Mouse (Mus musculus): Measurements from ENCODE around the gene Cant1. TPM values are rescaled to one million over a fixed set of nuclear protein-coding genes. Genes with fewer than 3 reads are reported as not detected.

Cant1 gene
- polyA plus RNA-seq, 2 experiments from 2014 or later = 12.9 to 13.6 TPM

- ATAC-seq = no peak
Observed at GRCm38 (mm10) chr11:118428944-118429709, 10.2 kb upstream of the Cant1 start.

- no peak for ATAC-seq
Observed at GRCm38 (mm10) chr11:118428460-118428868, 9.6 kb upstream of the Cant1 start.

- ATAC-seq = no peak
Observed at GRCm38 (mm10) chr11:118427986-118428385, 9.1 kb upstream of the Cant1 start, which contains the start of gene C1qtnf1. TSS of gene C1qtnf1 (plus strand) at chr11:118428203.

GRCm38 (mm10) chr11:118427266-118427779 is 8.4 kb upstream of the Cant1 start:
- no peak for ATAC-seq

- no peak for ATAC-seq
Observed at GRCm38 (mm10) chr11:118426765-118427164, 7.9 kb upstream of the Cant1 start.

- ATAC-seq = no peak
Observed at GRCm38 (mm10) chr11:118424621-118425335, 5.9 kb upstream of the Cant1 start.

- ATAC-seq = no peak
Observed at GRCm38 (mm10) chr11:118423266-118423971, 4.5 kb upstream of the Cant1 start.

GRCm38 (mm10) chr11:118420261-118420660 is 1.4 kb upstream of the Cant1 start:
- ATAC-seq = no peak

GRCm38 (mm10) chr11:118418442-118418833 is 448 bp downstream of the Cant1 start:
- ATAC-seq = no peak

GRCm38 (mm10) chr11:118417496-118417895 is 1.4 kb downstream of the Cant1 start:
- ATAC-seq = no peak

- no peak for ATAC-seq
Observed at GRCm38 (mm10) chr11:118416046-118416445, 2.8 kb downstream of the Cant1 start.

- ATAC-seq = no peak
Observed at GRCm38 (mm10) chr11:118415630-118416029, 3.3 kb downstream of the Cant1 start.

GRCm38 (mm10) chr11:118414270-118414669 is 4.6 kb downstream of the Cant1 start:
- no peak for ATAC-seq

- ATAC-seq = no peak
Observed at GRCm38 (mm10) chr11:118413055-118413454, 5.8 kb downstream of the Cant1 start.

GRCm38 (mm10) chr11:118412601-118413000 is 6.3 kb downstream of the Cant1 start:
- ATAC-seq = no peak

- no peak for ATAC-seq
Observed at GRCm38 (mm10) chr11:118411271-118411670, 7.6 kb downstream of the Cant1 start.

- no peak for ATAC-seq
Observed at GRCm38 (mm10) chr11:118410479-118410878, 8.4 kb downstream of the Cant1 start.

GRCm38 (mm10) chr11:118410073-118410444 is 8.8 kb downstream of the Cant1 start:
- ATAC-seq = no peak

GRCm38 (mm10) chr11:118409106-118410072 is 9.5 kb downstream of the Cant1 start:
- ATAC-seq = no peak

GRCm38 (mm10) chr11:118408051-118408740 is 10.7 kb downstream of the Cant1 start:
- no peak for ATAC-seq

GRCm38 (mm10) chr11:118407318-118407910 is 11.5 kb downstream of the Cant1 start:
- ATAC-seq = no peak
